Mouse (Mus musculus): ENCODE results near the gene Zer1. TPM values are rescaled to one million over a fixed set of nuclear protein-coding genes. Genes with fewer than 3 reads are reported as not detected.

Zer1 gene
- total RNA-seq (2014; rRNA removed) (7.1 and 9.5 TPM in 2 replicates), polyA plus RNA-seq (2012; rRNA removed) (25.4 and 27.1 TPM in 2 replicates)

DNA sequence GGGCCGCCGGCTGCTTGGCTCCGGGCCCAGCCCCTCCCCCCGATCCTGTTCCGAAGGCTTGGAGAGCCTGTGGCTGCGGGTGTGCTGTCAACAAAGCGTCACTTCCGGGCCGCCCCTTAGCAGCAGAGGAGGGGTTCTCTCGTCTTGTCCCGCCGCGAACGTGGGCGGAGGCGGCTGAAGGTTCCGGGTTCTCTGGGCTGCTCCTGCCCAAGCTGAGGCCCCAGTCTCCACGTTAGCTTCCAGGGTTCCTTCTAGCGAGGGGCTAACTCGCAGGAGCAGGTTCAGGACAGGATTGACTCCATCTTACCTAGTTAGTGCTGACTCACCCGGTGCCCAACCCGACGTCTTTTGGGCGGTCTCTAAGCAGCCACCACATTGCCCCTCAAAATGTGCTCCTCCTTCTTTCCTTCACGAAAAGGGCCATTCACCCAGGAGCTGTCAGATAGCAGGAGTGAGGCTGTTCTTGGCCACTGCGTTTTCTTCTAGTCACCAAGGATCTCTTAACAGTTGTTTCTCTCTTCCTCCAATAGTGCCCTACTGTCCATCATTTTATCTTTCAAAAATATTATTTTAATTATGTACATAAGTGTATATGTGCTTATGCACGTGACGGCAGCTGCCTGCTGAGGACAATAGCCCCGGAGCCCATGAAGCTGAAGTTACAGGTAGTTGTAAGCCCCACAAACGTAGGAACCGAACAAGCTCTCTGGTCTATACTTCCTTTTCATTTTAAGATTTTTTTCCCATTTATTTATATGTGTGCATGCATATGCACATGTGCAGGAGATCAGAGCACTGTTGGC, at the start of gene Zer1:
TSS of gene Zer1 (minus strand) at position 114 of the 803 bp plus-strand sequence.
- TF ChIP-seq POLR2A (IDR thresholded peaks at IDR 0.05; ENCODE audit: extremely low read depth, insufficient read depth, low read length): peak; percentile 91
- no peak for TF ChIP-seq CTCF (IDR thresholded peaks at IDR 0.05; ENCODE audit: low read depth, low read length)
- DNase-seq (ENCODE audit: extremely low read depth, low read depth, low spot score): peak; percentile 89
- peak within 1 kb of the TSS; percentile 77 for H3K27ac ChIP-seq (replicated peaks; ENCODE audit: insufficient read depth, low read depth, low read length)
- peaks cover 3% of the 10 kb centered on the region; the same call in 1 of the 2 replicates for H3K79me2 ChIP-seq (ENCODE audit: control insufficient read depth, insufficient read depth, low read length)
- no peaks in the 10 kb centered on the region for H3K27me3 ChIP-seq (ENCODE audit: control insufficient read depth, insufficient read depth, low read length)
- peak within 1 kb of the TSS; percentile 84 for H3K4me3 ChIP-seq (ENCODE audit: insufficient read depth, low read depth, low read length)
- H3K4me1 ChIP-seq (ENCODE audit: control insufficient read depth, insufficient read depth, low read length): peaks cover 6% of the 10 kb centered on the region
- 11% methylated on average over 31 of the region's 31 CpGs for WGBS
- peak within 1 kb of the TSS; percentile 91 for H3K9ac ChIP-seq (ENCODE audit: low read depth, low read length)
- no peaks in the 10 kb centered on the region for H3K36me3 ChIP-seq (ENCODE audit: control insufficient read depth, insufficient read depth, low read length)

- Histone ChIP-seq H3K9ac (ENCODE audit: low read depth, low read length) (no peak overlapping the region), H3K4me1 (ENCODE audit: control insufficient read depth, insufficient read depth, low read length) (peaks cover 24% of the 10 kb centered on the region), H3K36me3 (ENCODE audit: control insufficient read depth, insufficient read depth, low read length) (0 out of 2 replicates have a peak, but pooled peaks cover 2% of the 10 kb centered on the region), H3K4me3 (ENCODE audit: insufficient read depth, low read depth, low read length) (no peak overlapping the region), H3K79me2 (ENCODE audit: control insufficient read depth, insufficient read depth, low read length) (peaks cover 8% of the 10 kb centered on the region; the same call in 1 of the 2 replicates), H3K27me3 (ENCODE audit: control insufficient read depth, insufficient read depth, low read length) (no peaks in the 10 kb centered on the region), H3K27ac (replicated peaks; ENCODE audit: insufficient read depth, low read depth, low read length) (no peak overlapping the region)
- TF ChIP-seq POLR2A (IDR thresholded peaks at IDR 0.05; ENCODE audit: extremely low read depth, insufficient read depth, low read length) (no peak), CTCF (IDR thresholded peaks at IDR 0.05; ENCODE audit: low read depth, low read length) (no peak)
- 87% methylated on average over 20 of the region's 20 CpGs for WGBS
- no peak for DNase-seq (ENCODE audit: extremely low read depth, low read depth, low spot score)
These were observed 49.3 kb upstream of the Zer1 start for GRCm38 (mm10) chr2:30173541-30174240.

DNA sequence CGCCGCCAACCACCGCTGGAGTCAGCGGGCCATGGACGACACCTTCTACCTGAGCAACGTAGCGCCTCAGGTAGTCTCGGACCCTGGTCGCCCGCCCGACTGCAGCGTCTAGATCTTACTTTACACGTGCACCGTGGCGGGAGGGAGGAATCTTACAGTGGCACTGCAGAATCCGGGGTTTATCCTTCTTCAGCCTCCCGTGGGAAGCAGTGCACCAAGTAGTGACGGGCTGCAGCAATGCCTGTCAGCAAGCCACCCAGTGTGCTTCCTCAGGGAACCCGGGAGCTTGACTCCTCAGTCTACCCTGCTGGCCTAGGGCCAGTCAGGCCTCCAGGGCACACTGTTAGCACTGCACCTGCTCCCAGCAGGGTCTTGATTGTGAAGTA, 47.6 kb upstream of the Zer1 start:
- under 1% methylated on average over 19 of the region's 19 CpGs for WGBS
- peaks cover 8% of the 10 kb centered on the region; the same call in 1 of the 2 replicates for H3K79me2 ChIP-seq (ENCODE audit: control insufficient read depth, insufficient read depth, low read length)
- TF ChIP-seq POLR2A (IDR thresholded peaks at IDR 0.05; ENCODE audit: extremely low read depth, insufficient read depth, low read length) (no peak), CTCF (IDR thresholded peaks at IDR 0.05; ENCODE audit: low read depth, low read length) (no peak)
- H3K4me1 ChIP-seq (ENCODE audit: control insufficient read depth, insufficient read depth, low read length): peaks cover 20% of the 10 kb centered on the region
- no peak for DNase-seq (ENCODE audit: extremely low read depth, low read depth, low spot score)
- 0 out of 2 replicates have a peak, but pooled peaks cover 2% of the 10 kb centered on the region for H3K36me3 ChIP-seq (ENCODE audit: control insufficient read depth, insufficient read depth, low read length)
- H3K9ac ChIP-seq (ENCODE audit: low read depth, low read length): peak overlapping the region; percentile 84
- H3K27ac ChIP-seq (replicated peaks; ENCODE audit: insufficient read depth, low read depth, low read length): peak overlapping the region; percentile 73
- peak overlapping the region; percentile 65 for H3K4me3 ChIP-seq (ENCODE audit: insufficient read depth, low read depth, low read length)
- H3K27me3 ChIP-seq (ENCODE audit: control insufficient read depth, insufficient read depth, low read length): no peaks in the 10 kb centered on the region

DNA sequence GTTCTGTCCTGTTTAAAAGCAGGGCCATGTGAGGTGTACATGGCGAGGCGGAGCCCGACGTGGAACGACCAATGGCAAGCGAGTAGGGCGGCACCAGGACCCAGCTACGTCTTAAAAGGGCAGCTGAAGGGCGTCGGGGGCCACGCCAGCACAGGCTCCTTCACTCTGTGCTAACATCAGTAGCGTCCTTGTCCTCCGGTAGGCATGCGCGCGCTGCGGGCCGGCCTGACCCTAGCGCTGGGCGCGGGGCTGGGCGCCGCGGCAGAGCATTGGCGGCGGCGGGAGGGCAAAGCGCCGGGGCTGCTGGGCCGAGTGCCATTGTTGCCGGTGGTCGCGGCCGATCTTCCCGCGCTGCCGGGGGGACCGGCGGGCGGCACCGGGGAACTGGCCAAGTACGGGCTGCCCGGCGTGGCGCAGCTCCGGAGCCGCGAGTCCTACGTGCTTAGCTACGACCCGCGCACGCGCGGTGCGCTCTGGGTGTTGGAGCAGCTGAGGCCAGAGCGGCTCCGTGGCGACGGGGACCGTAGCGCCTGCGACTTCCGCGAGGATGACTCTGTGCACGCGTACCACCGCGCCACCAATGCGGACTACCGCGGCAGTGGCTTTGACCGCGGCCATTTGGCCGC, 47.1 kb upstream of the Zer1 start, which contains the start of gene Endog:
TSS of gene Endog (plus strand) at position 123 of the 626 bp plus-strand sequence.
- peak within 1 kb of the TSS; percentile 73 for H3K27ac ChIP-seq (replicated peaks; ENCODE audit: insufficient read depth, low read depth, low read length)
- H3K36me3 ChIP-seq (ENCODE audit: control insufficient read depth, insufficient read depth, low read length): 0 out of 2 replicates have a peak, but pooled peaks cover 2% of the 10 kb centered on the region
- H3K9ac ChIP-seq (ENCODE audit: low read depth, low read length): peak within 1 kb of the TSS; percentile 84
- H3K4me3 ChIP-seq (ENCODE audit: insufficient read depth, low read depth, low read length): peak within 1 kb of the TSS; percentile 65
- WGBS: under 1% methylated on average over 75 of the region's 75 CpGs
- H3K27me3 ChIP-seq (ENCODE audit: control insufficient read depth, insufficient read depth, low read length): no peaks in the 10 kb centered on the region
- TF ChIP-seq POLR2A (IDR thresholded peaks at IDR 0.05; ENCODE audit: extremely low read depth, insufficient read depth, low read length) (peak; percentile 94), CTCF (IDR thresholded peaks at IDR 0.05; ENCODE audit: low read depth, low read length) (no peak)
- peaks cover 8% of the 10 kb centered on the region; the same call in 1 of the 2 replicates for H3K79me2 ChIP-seq (ENCODE audit: control insufficient read depth, insufficient read depth, low read length)
- peaks cover 20% of the 10 kb centered on the region for H3K4me1 ChIP-seq (ENCODE audit: control insufficient read depth, insufficient read depth, low read length)
- DNase-seq (ENCODE audit: extremely low read depth, low read depth, low spot score): peak; percentile 83

- 61% methylated on average over 4 of the region's 4 CpGs for WGBS
- no peaks in the 10 kb centered on the region for H3K27me3 ChIP-seq (ENCODE audit: control insufficient read depth, insufficient read depth, low read length)
- no peak overlapping the region for H3K4me3 ChIP-seq (ENCODE audit: insufficient read depth, low read depth, low read length)
- H3K36me3 ChIP-seq (ENCODE audit: control insufficient read depth, insufficient read depth, low read length): no peaks in the 10 kb centered on the region
- no peak overlapping the region for H3K9ac ChIP-seq (ENCODE audit: low read depth, low read length)
- H3K79me2 ChIP-seq (ENCODE audit: control insufficient read depth, insufficient read depth, low read length): no peaks in the 10 kb centered on the region
- DNase-seq (ENCODE audit: extremely low read depth, low read depth, low spot score): no peak
- H3K27ac ChIP-seq (replicated peaks; ENCODE audit: insufficient read depth, low read depth, low read length): no peak overlapping the region
- no peak for TF ChIP-seq CTCF (IDR thresholded peaks at IDR 0.05; ENCODE audit: low read depth, low read length)
- no peak for TF ChIP-seq POLR2A (IDR thresholded peaks at IDR 0.05; ENCODE audit: extremely low read depth, insufficient read depth, low read length)
- no peaks in the 10 kb centered on the region for H3K4me1 ChIP-seq (ENCODE audit: control insufficient read depth, insufficient read depth, low read length)
These were observed 42.3 kb upstream of the Zer1 start for GRCm38 (mm10) chr2:30166677-30167076.

All from liver, adult 2 months (tissue).